Mouse (Mus musculus): ENCODE data around the gene Prkg2.

Prkg2 gene

GRCm38 (mm10) chr5:99036596-99037441, at the start of gene Prkg2:
TSS of gene Prkg2 (minus strand) at chr5:99037351.
- no peak for DNase-seq (ENCODE audit: low spot score)

DNA sequence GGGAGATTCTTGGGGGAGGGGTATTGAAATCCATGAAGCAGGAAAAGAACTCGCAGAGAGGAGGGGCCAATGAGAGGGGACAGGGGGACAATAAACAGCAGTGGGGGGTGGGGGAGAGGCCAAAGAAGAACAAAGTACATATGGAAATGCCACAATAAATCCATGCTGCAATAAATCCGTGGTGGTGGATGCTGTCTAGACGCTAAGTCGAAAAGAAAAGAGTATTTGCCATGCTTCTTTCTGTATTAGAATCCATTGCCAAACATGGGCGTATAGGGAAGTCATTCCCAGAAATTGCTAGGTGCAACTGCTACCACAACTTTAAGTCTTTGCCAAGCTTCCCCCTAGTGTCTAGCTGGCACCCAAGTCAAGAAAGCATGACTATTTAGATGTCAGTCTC, 46.8 kb upstream of the Prkg2 start:
- DNase-seq (ENCODE audit: low spot score) = no peak

- no peak for DNase-seq (ENCODE audit: low spot score)
These were observed 41.2 kb upstream of the Prkg2 start for GRCm38 (mm10) chr5:99078375-99078774.

GRCm38 (mm10) chr5:99068391-99068790, 31.2 kb upstream of the Prkg2 start:
- no peak for DNase-seq (ENCODE audit: low spot score)

DNA sequence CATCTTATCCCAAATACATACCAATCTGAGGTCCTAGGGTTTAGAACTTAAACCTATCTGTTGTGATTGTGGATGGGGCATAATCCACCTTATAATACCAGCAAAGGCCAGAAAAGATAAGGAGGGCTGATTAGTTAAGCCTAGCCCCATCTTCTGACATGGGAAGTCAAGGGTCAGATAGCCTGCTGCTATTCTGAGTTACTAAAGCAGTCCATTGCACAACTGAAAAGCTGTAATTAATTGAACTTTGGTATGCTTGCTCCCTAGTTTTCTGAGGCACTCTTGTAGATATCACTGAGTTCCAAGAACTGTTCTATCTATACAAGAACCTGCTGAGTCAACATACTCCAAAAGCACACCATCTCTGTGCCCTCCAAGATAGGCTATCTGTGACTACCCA, 25.4 kb upstream of the Prkg2 start:
- no peak for DNase-seq (ENCODE audit: low spot score)

GRCm38 (mm10) chr5:99039021-99039420, 1.9 kb upstream of the Prkg2 start:
- peak; percentile 10 for DNase-seq (ENCODE audit: low spot score)

- no peak for DNase-seq (ENCODE audit: low spot score)
These were observed 276 bp upstream of the Prkg2 start for GRCm38 (mm10) chr5:99037442-99037811.

- no peak for DNase-seq (ENCODE audit: low spot score)
These were observed 1.2 kb downstream of the Prkg2 start for GRCm38 (mm10) chr5:99035961-99036360.

DNA sequence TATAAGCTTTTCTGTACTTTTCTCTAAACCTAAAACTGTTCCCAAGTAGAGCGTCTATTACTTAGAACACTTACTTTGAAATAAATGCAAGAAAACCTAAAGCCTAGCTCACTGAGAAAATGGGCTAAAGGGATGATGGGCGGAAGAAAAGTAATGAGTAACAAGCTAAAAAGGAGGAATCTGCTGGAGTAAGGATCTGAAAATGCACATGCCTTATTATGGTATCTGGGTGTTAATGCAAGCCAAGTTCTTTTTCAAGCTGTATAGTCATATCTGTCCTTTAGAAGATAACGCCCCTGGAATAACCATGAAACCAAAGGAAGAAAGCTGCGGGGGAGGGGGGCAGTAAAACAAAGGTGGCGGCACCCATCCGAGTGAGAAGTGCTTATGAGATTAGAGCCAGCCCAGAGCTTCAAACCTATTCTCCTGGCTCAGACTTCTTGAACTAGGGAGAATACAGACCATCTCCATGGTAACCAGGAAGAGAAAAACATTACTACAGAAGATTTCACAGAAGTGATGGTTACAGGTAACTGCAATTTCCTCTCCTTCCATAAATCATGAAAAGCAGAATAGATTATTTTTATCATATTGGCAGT, 5.5 kb downstream of the Prkg2 start:
- no peak for DNase-seq (ENCODE audit: low spot score)

GRCm38 (mm10) chr5:99026343-99026742, 10.8 kb downstream of the Prkg2 start:
- DNase-seq (ENCODE audit: low spot score) = no peak

GRCm38 (mm10) chr5:99019709-99020108, 17.4 kb downstream of the Prkg2 start:
- DNase-seq (ENCODE audit: low spot score) = no peak

GRCm38 (mm10) chr5:99015140-99015539, 22.0 kb downstream of the Prkg2 start:
- DNase-seq (ENCODE audit: low spot score) = no peak

- DNase-seq (ENCODE audit: low spot score) = no peak
These were observed 26.6 kb downstream of the Prkg2 start for GRCm38 (mm10) chr5:99010448-99011151.

- DNase-seq (ENCODE audit: low spot score) = no peak
These were observed 39.0 kb downstream of the Prkg2 start for GRCm38 (mm10) chr5:98998104-98998503.

DNA sequence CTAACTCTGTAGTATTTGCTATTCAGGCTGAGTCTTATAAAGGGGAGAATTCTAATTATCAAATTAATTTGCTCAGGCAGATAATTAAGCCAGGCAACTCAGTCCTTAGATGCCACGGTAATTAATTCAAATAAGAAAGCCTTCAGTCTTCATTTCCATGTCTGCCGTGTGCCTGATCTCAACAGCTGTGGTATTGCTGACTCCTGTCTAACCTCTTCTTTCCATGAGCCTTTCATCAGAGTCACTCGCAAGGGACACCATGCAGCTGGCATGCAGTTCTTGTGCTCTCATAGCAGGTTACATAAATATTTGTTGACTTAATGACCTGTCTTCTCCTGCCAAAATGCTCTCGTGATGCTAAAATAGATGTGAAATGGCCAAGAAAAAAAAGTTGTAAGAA, 41.4 kb downstream of the Prkg2 start:
- DNase-seq (ENCODE audit: low spot score) = peak; percentile 41

DNA sequence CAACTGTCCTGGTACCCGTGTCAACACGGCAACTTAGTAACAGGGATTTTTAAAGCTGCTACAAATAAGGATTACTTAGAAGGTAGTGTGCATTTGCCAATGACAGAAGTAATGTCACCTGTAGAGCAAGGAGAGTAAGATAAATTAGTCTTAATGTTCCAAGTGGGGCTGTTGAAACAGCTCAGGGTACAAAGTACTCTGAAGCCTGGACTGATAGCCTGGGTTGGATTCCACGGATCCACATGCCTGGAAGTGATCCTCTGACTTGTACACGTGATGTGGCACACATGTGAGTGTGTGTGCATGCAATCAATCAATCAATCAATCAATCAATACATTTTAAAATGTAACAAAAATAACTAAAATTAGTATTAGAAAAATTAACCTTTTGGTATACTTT, 45.6 kb downstream of the Prkg2 start:
- DNase-seq (ENCODE audit: low spot score) = no peak

- DNase-seq (ENCODE audit: low spot score) = no peak
These were observed 49.5 kb downstream of the Prkg2 start for GRCm38 (mm10) chr5:98987634-98988033.

GRCm38 (mm10) chr5:98987116-98987515, 50.0 kb downstream of the Prkg2 start:
- DNase-seq (ENCODE audit: low spot score) = no peak

DNA sequence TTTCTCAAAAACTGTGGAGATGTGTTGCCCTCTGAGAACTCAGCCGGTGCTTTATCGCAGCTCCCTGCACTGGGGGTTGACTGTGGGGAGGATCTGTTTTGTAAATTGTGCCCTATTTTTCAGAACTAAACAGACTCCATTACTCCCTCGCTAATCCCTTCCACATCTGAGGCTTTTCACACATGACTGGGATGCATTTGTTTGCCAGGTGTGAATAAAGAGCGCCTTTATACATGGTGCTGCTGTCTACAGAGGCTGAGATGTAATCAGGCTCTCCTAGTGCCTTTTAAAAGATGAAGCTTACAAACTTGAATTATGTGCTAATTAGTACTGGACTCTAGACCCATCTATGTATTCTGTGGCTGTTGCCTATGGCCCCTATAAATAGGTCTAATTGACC, 50.7 kb downstream of the Prkg2 start:
- DNase-seq (ENCODE audit: low spot score) = no peak

GRCm38 (mm10) chr5:98986011-98986410, 51.1 kb downstream of the Prkg2 start:
- no peak for DNase-seq (ENCODE audit: low spot score)

- DNase-seq (ENCODE audit: low spot score) = no peak
These were observed 52.1 kb downstream of the Prkg2 start for GRCm38 (mm10) chr5:98985077-98985476.

- DNase-seq (ENCODE audit: low spot score) = no peak
These were observed 55.8 kb downstream of the Prkg2 start for GRCm38 (mm10) chr5:98981304-98981703.

DNA sequence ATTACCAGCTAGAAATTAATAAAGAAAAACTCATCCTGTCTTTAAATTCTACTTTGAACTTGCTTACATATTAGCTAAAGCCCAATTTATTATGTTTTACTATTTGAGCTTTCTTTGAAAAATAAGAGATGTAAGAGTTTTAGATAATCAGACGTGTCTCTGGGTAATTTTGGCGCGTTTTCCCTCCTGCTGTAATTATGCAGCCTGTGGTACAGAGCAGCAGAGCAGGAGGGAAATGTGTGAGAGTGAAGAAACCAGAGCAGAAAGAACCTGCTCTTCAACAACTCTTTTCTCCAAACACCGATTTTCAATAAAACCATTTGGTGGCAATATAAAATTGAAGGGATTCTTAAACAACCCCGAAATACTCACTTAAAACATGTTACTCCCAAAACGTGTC, 58.8 kb downstream of the Prkg2 start:
- no peak for DNase-seq (ENCODE audit: low spot score)
